Mouse (Mus musculus) thymus, postnatal 36 days (tissue): Measurements from ENCODE around the gene Celf3.
A peak's percentile ranks its signal among the peaks of the same experiment; 100 is the strongest.

Experiments used
- DNase-seq, 2 experiments: peaks; one replicate each; pipeline ENCODE4 v3.0.0; 2022; ENCODE audit warnings: mixed read lengths in 2 of 2

Gene Celf3

GRCm38 (mm10) chr3:94477981-94478422 is at the start of gene Celf3:
Celf3 (plus strand) TSS chr3:94478295.
- no peak for DNase-seq

- DNase-seq: no peak
These were observed 47.1 kb upstream of the Celf3 start for GRCm38 (mm10) chr3:94430980-94431379.

- DNase-seq: no peak
These were observed 43.8 kb upstream of the Celf3 start for GRCm38 (mm10) chr3:94434305-94434704.

GRCm38 (mm10) chr3:94436420-94436819 is 41.7 kb upstream of the Celf3 start:
- no peak for DNase-seq

- DNase-seq: no peak
These were observed 36.9 kb upstream of the Celf3 start for GRCm38 (mm10) chr3:94441182-94441581.

- DNase-seq: peak; percentile 96
These were observed 35.0 kb upstream of the Celf3 start, which contains the start of gene Mrpl9 for GRCm38 (mm10) chr3:94442951-94443596. Mrpl9 (plus strand) TSS chr3:94443318.

- no peak for DNase-seq
These were observed 34.5 kb upstream of the Celf3 start, which contains the start of gene Oaz3 for GRCm38 (mm10) chr3:94443597-94443964. Oaz3 (minus strand) TSS chr3:94443915.

- no peak for DNase-seq
These were observed 28.7 kb upstream of the Celf3 start for GRCm38 (mm10) chr3:94449377-94449776.

- peak; percentile 69 to 73 for DNase-seq
These were observed 21.5 kb upstream of the Celf3 start for GRCm38 (mm10) chr3:94456529-94457000.

GRCm38 (mm10) chr3:94457055-94457454 is 21.0 kb upstream of the Celf3 start:
- DNase-seq: no peak

GRCm38 (mm10) chr3:94459834-94460233 is 18.3 kb upstream of the Celf3 start:
- DNase-seq: no peak

- no peak for DNase-seq
These were observed 14.0 kb upstream of the Celf3 start for GRCm38 (mm10) chr3:94463926-94464578.

- no peak for DNase-seq
These were observed 12.3 kb upstream of the Celf3 start for GRCm38 (mm10) chr3:94465632-94466430.

- DNase-seq: no peak
These were observed 9.2 kb upstream of the Celf3 start for GRCm38 (mm10) chr3:94468931-94469330.

GRCm38 (mm10) chr3:94472447-94473114 is 5.5 kb upstream of the Celf3 start:
- no peak for DNase-seq

GRCm38 (mm10) chr3:94473115-94473505 is 5.0 kb upstream of the Celf3 start:
- DNase-seq: no peak

- DNase-seq: no peak
These were observed 4.4 kb upstream of the Celf3 start for GRCm38 (mm10) chr3:94473567-94474232.

GRCm38 (mm10) chr3:94476301-94477035 is 1.6 kb upstream of the Celf3 start:
- no peak for DNase-seq

GRCm38 (mm10) chr3:94477444-94477843 is 651 bp upstream of the Celf3 start:
- no peak for DNase-seq

GRCm38 (mm10) chr3:94478591-94479169 is 585 bp downstream of the Celf3 start:
- no peak for DNase-seq

GRCm38 (mm10) chr3:94479564-94479963 is 1.5 kb downstream of the Celf3 start:
- DNase-seq: no peak
